Mouse (Mus musculus) frontal cortex, postnatal 36 days (tissue): Measurements from ENCODE around the gene Far2.
"Not testable (repeated sequence)": the region's sequence is repeated elsewhere in the genome, so short reads cannot be mapped to it uniquely, and the experiment has no call there.

Source experiments
- DNase-seq, 2 experiments: peaks; one replicate each; pipeline ENCODE4 v3.0.0; 2022; ENCODE audit warnings: low spot score in 2 of 2

Gene Far2

GRCm38 (mm10) chr6:148116907-148117306 is 69.8 kb downstream of the Far2 start:
- DNase-seq = no peak

DNA sequence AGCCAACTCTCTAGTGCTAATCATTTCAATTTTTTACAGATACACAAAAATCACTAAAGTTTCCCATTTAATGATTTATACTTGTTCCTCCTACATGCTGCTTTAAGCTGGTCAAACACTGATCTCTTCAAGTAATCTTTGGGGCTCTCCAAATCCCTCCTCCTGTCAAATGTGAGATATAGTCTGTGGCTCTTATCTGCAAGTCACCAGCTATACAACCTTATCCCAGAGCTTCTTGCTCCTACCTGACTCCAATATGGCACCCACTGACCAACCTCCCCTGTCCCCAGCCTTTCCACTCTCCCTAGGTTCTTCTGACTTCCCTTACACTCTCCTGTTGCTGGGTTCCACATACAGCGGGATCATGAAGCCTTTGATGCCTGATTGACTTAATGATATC is 70.6 kb downstream of the Far2 start:
- DNase-seq = no peak

DNA sequence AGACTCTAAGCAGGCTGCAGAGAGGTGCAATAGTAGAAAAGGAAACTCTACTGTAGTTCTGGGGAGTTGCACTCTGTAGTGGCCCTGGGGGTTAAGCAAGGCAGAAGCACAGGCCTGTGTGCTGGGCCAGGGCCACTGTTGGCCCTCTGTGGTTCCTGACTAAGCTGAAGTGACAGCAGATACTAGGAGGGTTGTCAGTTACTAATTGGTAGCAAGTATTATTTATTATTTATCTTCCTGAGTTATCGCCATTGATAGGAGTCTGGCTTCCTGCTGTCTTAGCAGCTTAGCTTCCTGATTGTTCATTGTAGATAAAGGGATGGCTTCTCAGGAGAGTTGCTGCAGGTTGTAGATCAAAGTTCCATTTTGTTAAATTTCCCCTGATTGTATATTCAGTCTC is 73.6 kb downstream of the Far2 start:
- no peak for DNase-seq

DNA sequence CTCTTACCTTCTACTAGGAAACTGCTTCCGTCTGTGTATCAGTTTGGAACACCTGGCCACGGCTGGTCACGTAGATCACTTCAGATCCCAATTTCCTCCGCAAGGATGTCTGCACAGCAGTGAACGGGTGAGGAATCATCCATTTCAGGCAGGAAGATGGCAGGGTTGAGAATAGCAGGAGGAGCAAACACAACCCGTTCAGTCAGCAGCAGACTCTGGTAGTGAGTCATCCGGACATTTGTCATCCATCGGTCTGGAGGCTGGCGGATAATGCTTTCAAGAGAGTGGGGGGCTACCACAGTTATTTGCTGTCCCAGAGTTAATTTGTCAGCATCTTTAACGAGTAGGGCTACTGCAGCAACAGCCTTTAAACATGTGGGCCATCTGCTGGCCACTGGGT is 79.8 kb downstream of the Far2 start:
- DNase-seq = peak; percentile 38 to 40

GRCm38 (mm10) chr6:148132314-148132713 is 85.3 kb downstream of the Far2 start:
- DNase-seq = no peak

GRCm38 (mm10) chr6:148133536-148133935 is 86.5 kb downstream of the Far2 start:
- no peak for DNase-seq

DNA sequence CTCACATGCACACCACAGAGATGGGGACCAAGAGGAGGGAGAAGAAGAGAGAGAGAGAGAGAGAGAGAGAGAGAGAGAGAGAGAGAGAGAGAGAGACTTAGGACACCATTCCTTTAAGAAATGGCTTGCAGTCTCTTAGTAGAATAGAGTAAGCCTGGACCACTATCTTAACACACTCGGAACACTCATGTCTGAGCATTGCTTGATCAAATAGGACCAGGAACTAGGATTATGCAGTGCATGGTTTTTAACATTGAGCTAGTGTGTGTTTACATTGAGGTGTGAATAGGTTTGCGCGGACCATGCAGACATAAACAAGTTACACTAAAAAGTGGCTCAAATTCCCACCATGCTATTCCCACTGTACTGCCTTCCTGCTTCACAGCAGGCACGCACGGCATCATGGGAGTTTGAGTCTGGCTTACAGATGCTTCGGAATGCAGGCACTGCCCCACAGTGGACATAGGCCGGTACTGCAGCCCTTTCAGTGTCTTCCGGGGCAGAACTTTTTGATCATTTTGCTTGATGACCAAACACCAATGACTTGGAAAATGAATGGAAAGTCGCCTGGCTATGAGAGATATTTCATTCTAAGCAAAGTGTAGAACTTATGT is 88.8 kb downstream of the Far2 start:
- DNase-seq = peak; percentile 80 to 87

- no peak for DNase-seq
Observed at GRCm38 (mm10) chr6:148139288-148139995, 92.4 kb downstream of the Far2 start.

- DNase-seq = no peak
Observed at GRCm38 (mm10) chr6:148141874-148142273, 94.8 kb downstream of the Far2 start.

- DNase-seq = no peak
Observed at GRCm38 (mm10) chr6:148142421-148142820, 95.4 kb downstream of the Far2 start.

DNA sequence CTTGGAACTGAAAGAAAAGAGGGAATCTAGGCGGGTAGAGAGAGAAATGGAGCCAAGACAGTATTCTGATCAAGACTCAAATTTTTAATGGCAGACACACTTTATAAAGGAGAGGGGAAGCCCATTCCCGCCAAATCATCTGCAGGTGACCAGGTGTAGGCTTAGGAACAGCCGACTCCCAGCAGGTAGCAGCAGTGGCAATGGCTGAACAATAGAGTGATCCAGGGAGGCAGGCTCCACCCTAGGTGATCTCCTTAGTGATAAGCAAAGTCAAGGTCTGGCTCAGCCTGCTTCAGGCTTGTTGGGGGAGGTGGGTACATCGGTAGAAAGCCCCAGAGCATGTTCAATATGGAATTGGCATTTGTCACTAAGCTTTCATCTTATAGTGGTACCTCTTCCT is 105.2 kb downstream of the Far2 start:
- DNase-seq = not testable (repeated sequence)

- DNase-seq = no peak
Observed at GRCm38 (mm10) chr6:148172904-148173303, 125.8 kb downstream of the Far2 start.

DNA sequence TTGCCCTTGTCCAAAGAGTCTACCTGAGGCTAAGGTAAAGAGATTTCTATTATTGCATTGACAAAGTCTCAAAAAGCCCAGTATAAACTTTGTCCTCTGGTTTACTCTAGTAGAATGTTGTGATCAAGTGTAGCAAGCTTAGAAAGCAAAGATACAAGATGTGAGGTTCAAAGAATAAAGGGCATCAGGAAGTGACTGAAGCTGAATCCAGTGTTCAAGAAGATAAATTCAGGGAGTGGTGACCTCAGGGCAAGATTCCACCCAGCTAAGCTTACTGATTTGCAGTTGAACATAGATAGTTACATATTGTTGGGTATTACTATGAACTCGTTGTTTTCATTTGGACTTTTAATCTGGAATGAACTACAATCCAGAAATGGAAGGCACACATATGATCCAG is 138.6 kb downstream of the Far2 start:
- no peak for DNase-seq

- DNase-seq = no peak
Observed at GRCm38 (mm10) chr6:148193972-148194701, 147.1 kb downstream of the Far2 start.

DNA sequence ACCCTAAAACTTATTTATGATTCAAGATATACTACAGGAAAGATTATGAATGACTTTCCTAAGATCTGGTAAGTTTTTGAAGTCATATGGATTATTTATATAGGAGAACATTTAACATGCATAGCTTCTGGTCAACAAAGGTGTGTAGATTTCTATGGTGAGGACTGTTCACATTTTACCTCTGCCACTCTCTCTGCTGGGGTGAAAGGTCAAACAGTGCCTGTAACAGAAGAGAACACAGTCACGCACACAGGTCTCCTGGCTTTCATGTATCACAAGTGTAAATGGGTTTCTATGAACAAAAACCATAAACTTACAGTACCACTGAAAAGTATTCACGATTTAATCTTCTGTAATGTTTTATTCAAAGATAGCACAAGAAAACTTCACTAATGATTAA is 152.1 kb downstream of the Far2 start:
- DNase-seq = no peak

- DNase-seq = no peak
Observed at GRCm38 (mm10) chr6:148199729-148200128, 152.7 kb downstream of the Far2 start.

DNA sequence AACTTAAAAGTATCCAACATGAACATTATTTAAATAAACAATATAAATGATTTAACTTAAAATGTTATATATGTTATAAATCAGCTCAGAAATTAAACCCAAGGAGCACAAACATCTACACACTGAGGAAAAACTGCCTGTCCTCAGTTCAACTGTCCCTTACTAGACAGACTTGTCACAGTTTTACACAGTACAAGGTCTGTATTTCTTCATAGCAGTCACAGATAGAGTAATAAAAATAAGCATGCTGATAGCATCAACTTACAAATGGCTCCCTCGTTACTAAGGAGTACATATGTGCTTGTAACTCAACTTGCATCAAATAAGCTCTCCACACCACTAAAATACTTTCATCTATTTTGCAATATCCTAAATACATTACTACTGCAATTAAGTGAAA is 158.1 kb downstream of the Far2 start:
- no peak for DNase-seq

DNA sequence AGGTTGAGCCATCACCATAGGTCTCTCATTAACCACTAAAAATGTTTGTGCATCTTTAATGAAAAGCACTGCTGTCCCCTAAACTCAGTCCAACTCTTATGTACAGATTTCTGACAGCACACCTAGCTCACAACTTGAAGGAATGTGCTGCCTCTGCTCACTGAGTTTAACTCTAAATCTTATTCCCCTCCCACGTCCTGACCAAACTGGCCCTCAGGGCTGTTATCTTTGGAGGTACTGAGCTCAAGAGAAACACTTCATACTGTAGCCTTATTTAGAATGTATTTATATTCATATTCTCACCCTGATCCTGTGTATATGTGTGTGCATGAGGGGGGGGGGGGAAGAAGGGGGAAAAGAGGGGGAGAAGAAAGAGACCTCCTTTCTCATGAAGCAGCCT is 160.5 kb downstream of the Far2 start:
- DNase-seq = no peak

- DNase-seq = no peak
Observed at GRCm38 (mm10) chr6:148211391-148211876, 164.4 kb downstream of the Far2 start.

DNA sequence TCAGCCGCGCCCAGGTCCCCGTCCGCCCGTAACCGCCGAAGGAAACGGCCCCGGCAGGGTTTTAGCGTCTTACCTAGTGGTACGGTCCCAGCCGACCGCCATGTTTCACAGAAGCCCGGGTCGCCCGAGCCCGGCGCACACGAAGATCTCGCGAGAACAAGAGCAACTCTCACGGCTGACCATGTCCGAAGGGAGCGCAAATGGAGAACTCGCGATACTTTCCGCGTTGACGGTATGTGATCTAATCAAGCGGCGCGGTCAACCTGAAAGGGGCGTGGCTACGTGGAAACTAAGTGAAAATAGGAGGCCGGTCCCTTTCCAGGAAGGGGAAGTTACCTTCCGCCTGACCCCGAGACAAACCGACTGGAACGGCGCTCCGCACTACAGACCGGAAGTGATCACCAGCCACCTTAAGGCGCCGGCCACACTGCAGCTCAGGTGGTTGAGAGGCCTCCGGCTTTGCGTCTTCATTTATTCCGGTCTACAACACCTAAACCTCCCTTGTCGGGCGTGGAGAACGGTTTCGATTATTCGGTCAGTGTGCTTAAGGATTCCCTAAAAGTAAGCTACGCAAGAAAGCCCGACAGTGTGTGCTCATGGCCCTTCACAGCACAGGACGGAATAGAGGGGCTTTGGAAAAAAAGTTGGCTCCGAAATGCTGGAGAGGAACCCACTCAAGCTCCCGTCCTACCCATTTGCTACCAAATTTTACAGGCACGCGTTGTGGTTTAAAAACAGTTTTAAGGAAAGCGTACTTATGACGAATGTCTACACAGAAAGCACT is 165.0 kb downstream of the Far2 start, which contains the start of gene Ergic2:
Gene Ergic2 (minus strand): TSS at position 478 of the 784 bp plus-strand sequence.
- peak; percentile 97 to 99 for DNase-seq

GRCm38 (mm10) chr6:148214765-148215164 is 167.7 kb downstream of the Far2 start:
- peak; percentile 50 to 72 for DNase-seq

GRCm38 (mm10) chr6:148216752-148217151 is 169.7 kb downstream of the Far2 start:
- no peak for DNase-seq
